Mouse (Mus musculus): ENCODE results near the gene Bpifb1. TPM values are rescaled to one million over a fixed set of nuclear protein-coding genes. Genes with fewer than 3 reads are reported as not detected.
"Not testable (repeated sequence)": the region's sequence is repeated elsewhere in the genome, so short reads cannot be mapped to it uniquely, and the experiment has no call there.

Gene Bpifb1
- polyA plus RNA-seq, 1 experiment from 2014 or later: not detected

- H3K4me3 ChIP-seq: no peak overlapping the region
- ATAC-seq (ENCODE audit: insufficient number of reproducible peaks, insufficient read depth, low FRiP score, low TSS enrichment): no peak
Measured at GRCm38 (mm10) chr2:154211881-154212280, 21.3 kb downstream of the Bpifb1 start.

DNA sequence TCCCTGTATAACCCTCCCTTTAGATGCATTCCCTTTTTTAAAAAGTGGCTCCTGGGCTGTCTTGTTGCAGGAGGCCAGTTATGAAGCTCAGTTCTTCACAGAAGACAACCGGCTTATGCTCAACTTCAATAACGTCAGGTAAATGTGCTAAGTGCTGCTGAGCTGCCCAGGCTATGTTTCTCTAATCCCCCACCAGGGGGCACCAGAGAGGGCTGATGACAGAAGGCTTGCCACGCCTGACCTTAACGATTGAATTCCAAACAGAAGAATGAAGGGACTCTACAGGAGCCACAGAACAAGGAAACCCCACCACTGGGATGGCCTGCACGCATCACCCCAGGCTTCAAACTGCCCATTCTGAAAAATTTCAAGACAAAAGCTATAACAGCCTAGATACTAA lies 24.6 kb downstream of the Bpifb1 start:
- no peaks in the 10 kb centered on the region for H3K9me3 ChIP-seq
- ATAC-seq (ENCODE audit: insufficient number of reproducible peaks, insufficient read depth, low FRiP score, low TSS enrichment): no peak
- no peak overlapping the region for H3K4me2 ChIP-seq (replicated peaks)
- no peaks in the 10 kb centered on the region for H3K27me3 ChIP-seq
- H3K4me3 ChIP-seq: no peak overlapping the region
- H3K36me3 ChIP-seq: no peaks in the 10 kb centered on the region
- H3K9ac ChIP-seq: no peak overlapping the region
- 16% methylated on average over 5 of the region's 5 CpGs for WGBS
- no peak overlapping the region for H3K27ac ChIP-seq
- no peaks in the 10 kb centered on the region for H3K4me1 ChIP-seq

More at GRCm38 (mm10) chr2:154211881-154212280, 21.3 kb downstream of the Bpifb1 start:
- Histone ChIP-seq H3K36me3 (no peaks in the 10 kb centered on the region), H3K4me2 (replicated peaks) (no peak overlapping the region), H3K9me3 (no peaks in the 10 kb centered on the region), H3K4me1 (no peaks in the 10 kb centered on the region), H3K27ac (no peak overlapping the region), H3K9ac (no peak overlapping the region), H3K27me3 (no peaks in the 10 kb centered on the region)
- WGBS: 84% methylated on average over 4 of the region's 4 CpGs

GRCm38 (mm10) chr2:154219950-154220349 lies 29.3 kb downstream of the Bpifb1 start:
- Histone ChIP-seq H3K4me1 (peaks cover 14% of the 10 kb centered on the region), H3K27me3 (no peaks in the 10 kb centered on the region), H3K4me2 (replicated peaks) (no peak overlapping the region), H3K4me3 (no peak overlapping the region), H3K9me3 (no peaks in the 10 kb centered on the region), H3K36me3 (no peaks in the 10 kb centered on the region), H3K9ac (no peak overlapping the region), H3K27ac (no peak overlapping the region)
- 69% methylated on average over 5 of the region's 5 CpGs for WGBS
- no peak for ATAC-seq (ENCODE audit: insufficient number of reproducible peaks, insufficient read depth, low FRiP score, low TSS enrichment)

DNA sequence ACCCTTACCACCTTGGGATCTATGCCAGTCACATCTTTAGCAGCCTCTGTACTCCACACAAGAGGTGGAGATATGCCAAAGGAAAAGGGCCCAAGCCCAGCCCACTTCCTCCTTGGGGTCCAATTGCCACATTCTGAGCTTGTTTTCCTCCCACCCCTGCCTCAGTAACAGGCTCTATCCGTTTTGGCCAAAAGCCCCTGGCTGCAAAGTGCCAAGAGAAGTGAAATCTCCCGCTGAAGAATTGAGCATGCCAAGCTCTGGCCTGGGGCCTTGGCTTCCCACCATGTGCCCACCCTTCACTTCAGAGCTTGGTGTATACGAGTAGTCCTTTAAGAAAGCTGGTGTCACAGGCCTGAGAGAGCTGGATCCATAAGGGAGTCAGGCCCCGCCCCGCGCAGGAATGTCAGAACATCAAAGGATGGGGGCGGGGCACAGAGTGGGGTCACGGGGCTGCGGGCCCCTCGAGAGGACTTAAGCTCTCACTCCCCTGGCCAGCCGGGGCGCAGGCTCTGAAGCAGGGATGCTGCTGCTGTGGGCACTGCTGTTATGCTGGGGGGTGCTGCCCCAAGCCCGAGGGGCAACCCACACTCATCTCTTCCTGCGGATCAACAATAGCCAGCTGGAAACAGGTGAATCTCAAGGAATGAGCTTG lies 32.8 kb downstream of the Bpifb1 start, which contains the start of gene Bpifb5:
Bpifb5 (plus strand) TSS at position 478 of the 652 bp plus-strand sequence.
- no peak for ATAC-seq (ENCODE audit: insufficient number of reproducible peaks, insufficient read depth, low FRiP score, low TSS enrichment)

GRCm38 (mm10) chr2:154223917-154224273 lies 33.3 kb downstream of the Bpifb1 start:
- WGBS: 0% methylated on average over 2 of the region's 2 CpGs
- ATAC-seq (ENCODE audit: insufficient number of reproducible peaks, insufficient read depth, low FRiP score, low TSS enrichment): no peak

More for the DNA sequence above, 32.8 kb downstream of the Bpifb1 start, which contains the start of gene Bpifb5:
- no peaks in the 10 kb centered on the region for H3K9me3 ChIP-seq
- no peak within 1 kb of the TSS for H3K9ac ChIP-seq
- peaks cover 18% of the 10 kb centered on the region for H3K4me1 ChIP-seq
- peak within 1 kb of the TSS; percentile 22 for H3K4me2 ChIP-seq (replicated peaks)
- 7% methylated on average over 14 of the region's 14 CpGs for WGBS
- no peaks in the 10 kb centered on the region for H3K27me3 ChIP-seq
- H3K27ac ChIP-seq: no peak within 1 kb of the TSS
- no peak within 1 kb of the TSS for H3K4me3 ChIP-seq
- H3K36me3 ChIP-seq: no peaks in the 10 kb centered on the region

GRCm38 (mm10) chr2:154226991-154227390 lies 36.4 kb downstream of the Bpifb1 start:
- Histone ChIP-seq H3K4me1 (peaks cover 18% of the 10 kb centered on the region), H3K36me3 (no peaks in the 10 kb centered on the region), H3K4me3 (no peak overlapping the region), H3K9me3 (no peaks in the 10 kb centered on the region), H3K27ac (no peak overlapping the region), H3K27me3 (no peaks in the 10 kb centered on the region), H3K4me2 (replicated peaks) (no peak overlapping the region), H3K9ac (no peak overlapping the region)
- WGBS: 63% methylated on average over 4 of the region's 4 CpGs
- no peak for ATAC-seq (ENCODE audit: insufficient number of reproducible peaks, insufficient read depth, low FRiP score, low TSS enrichment)

More at GRCm38 (mm10) chr2:154223917-154224273, 33.3 kb downstream of the Bpifb1 start:
- no peaks in the 10 kb centered on the region for H3K27me3 ChIP-seq
- no peak overlapping the region for H3K27ac ChIP-seq
- H3K4me1 ChIP-seq: peaks cover 18% of the 10 kb centered on the region
- no peaks in the 10 kb centered on the region for H3K36me3 ChIP-seq
- H3K4me3 ChIP-seq: no peak overlapping the region
- H3K9ac ChIP-seq: no peak overlapping the region
- no peak overlapping the region for H3K4me2 ChIP-seq (replicated peaks)
- no peaks in the 10 kb centered on the region for H3K9me3 ChIP-seq

- no peak overlapping the region for H3K4me2 ChIP-seq (replicated peaks)
- ATAC-seq (ENCODE audit: insufficient number of reproducible peaks, insufficient read depth, low FRiP score, low TSS enrichment): no peak
- WGBS: 86% methylated on average over 5 of the region's 5 CpGs
Measured at GRCm38 (mm10) chr2:154227830-154228229, 37.2 kb downstream of the Bpifb1 start.

GRCm38 (mm10) chr2:154233426-154233825 lies 42.8 kb downstream of the Bpifb1 start:
- Histone ChIP-seq H3K9ac (no peak overlapping the region), H3K27me3 (no peaks in the 10 kb centered on the region), H3K27ac (no peak overlapping the region), H3K36me3 (no peaks in the 10 kb centered on the region), H3K4me3 (no peak overlapping the region), H3K4me1 (no peaks in the 10 kb centered on the region), H3K9me3 (no peaks in the 10 kb centered on the region), H3K4me2 (replicated peaks) (no peak overlapping the region)
- 91% methylated on average over 6 of the region's 6 CpGs for WGBS
- ATAC-seq (ENCODE audit: insufficient number of reproducible peaks, insufficient read depth, low FRiP score, low TSS enrichment): no peak

More at GRCm38 (mm10) chr2:154227830-154228229, 37.2 kb downstream of the Bpifb1 start:
- Histone ChIP-seq H3K9me3 (no peaks in the 10 kb centered on the region), H3K27ac (no peak overlapping the region), H3K9ac (no peak overlapping the region), H3K4me1 (peaks cover 18% of the 10 kb centered on the region), H3K27me3 (no peaks in the 10 kb centered on the region), H3K4me3 (no peak overlapping the region), H3K36me3 (no peaks in the 10 kb centered on the region)

GRCm38 (mm10) chr2:154240771-154241170 lies 50.2 kb downstream of the Bpifb1 start:
- Histone ChIP-seq H3K4me3 (no peak overlapping the region), H3K36me3 (no peaks in the 10 kb centered on the region), H3K4me2 (replicated peaks) (no peak overlapping the region), H3K27me3 (no peaks in the 10 kb centered on the region), H3K27ac (no peak overlapping the region), H3K4me1 (no peaks in the 10 kb centered on the region), H3K9me3 (no peaks in the 10 kb centered on the region), H3K9ac (no peak overlapping the region)
- 82% methylated on average over 6 of the region's 6 CpGs for WGBS
- ATAC-seq (ENCODE audit: insufficient number of reproducible peaks, insufficient read depth, low FRiP score, low TSS enrichment): no peak

- H3K4me2 ChIP-seq (replicated peaks); H3K9me3 ChIP-seq; H3K27ac ChIP-seq; H3K27me3 ChIP-seq; H3K36me3 ChIP-seq; H3K4me1 ChIP-seq; H3K4me3 ChIP-seq; ATAC-seq (ENCODE audit: insufficient number of reproducible peaks, insufficient read depth, low FRiP score, low TSS enrichment); H3K9ac ChIP-seq: not testable (repeated sequence)
- whole genome bisulfite sequencing: 92% methylated on average over 12 of the region's 12 CpGs
Measured at GRCm38 (mm10) chr2:154242726-154243125, 52.1 kb downstream of the Bpifb1 start.

- Histone ChIP-seq H3K9me3 (no peaks in the 10 kb centered on the region), H3K36me3 (no peaks in the 10 kb centered on the region), H3K9ac (no peak overlapping the region), H3K4me3 (no peak overlapping the region), H3K27ac (no peak overlapping the region), H3K4me1 (no peaks in the 10 kb centered on the region), H3K27me3 (no peaks in the 10 kb centered on the region), H3K4me2 (replicated peaks) (no peak overlapping the region)
- no peak for ATAC-seq (ENCODE audit: insufficient number of reproducible peaks, insufficient read depth, low FRiP score, low TSS enrichment)
- WGBS: 88% methylated on average over 10 of the region's 10 CpGs
Measured at GRCm38 (mm10) chr2:154243356-154244036, 52.9 kb downstream of the Bpifb1 start.

DNA sequence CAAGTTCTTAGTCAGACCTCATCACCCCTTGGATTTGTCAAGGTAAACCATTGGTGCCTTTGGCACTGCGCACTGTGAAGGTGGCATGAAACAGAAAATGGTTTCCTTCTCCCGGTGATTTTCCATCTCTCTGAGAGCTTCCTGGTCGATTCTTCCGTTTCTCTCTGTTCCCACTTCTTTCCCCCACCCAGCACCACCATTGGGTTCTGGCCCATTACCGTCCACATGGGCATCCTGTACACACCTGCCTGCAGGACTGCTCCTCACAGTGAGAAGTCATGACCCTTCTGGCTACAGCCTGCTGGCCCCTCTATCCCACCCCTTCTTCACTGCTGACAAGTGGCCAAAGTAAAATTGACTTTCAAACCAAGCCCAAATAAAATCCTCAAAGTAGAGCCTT lies 54.7 kb downstream of the Bpifb1 start:
- no peaks in the 10 kb centered on the region for H3K9me3 ChIP-seq
- H3K4me3 ChIP-seq: no peak overlapping the region
- H3K27me3 ChIP-seq: no peaks in the 10 kb centered on the region
- no peaks in the 10 kb centered on the region for H3K4me1 ChIP-seq
- no peaks in the 10 kb centered on the region for H3K36me3 ChIP-seq
- no peak for ATAC-seq (ENCODE audit: insufficient number of reproducible peaks, insufficient read depth, low FRiP score, low TSS enrichment)
- H3K27ac ChIP-seq: no peak overlapping the region
- no peak overlapping the region for H3K9ac ChIP-seq
- H3K4me2 ChIP-seq (replicated peaks): no peak overlapping the region
- 90% methylated on average over 5 of the region's 5 CpGs for WGBS

Data from embryonic facial prominence, embryonic 12.5 days (tissue).